Mouse (Mus musculus) brain, embryonic 14.5 days (tissue): Measurements from ENCODE around the gene Cckar.

Experiments used
- CTCF ChIP-seq: fragments of 200-500 bp; IDR thresholded peaks from 2 replicates; pipeline ENCODE4 v1.5.1; 2012; ENCODE audit warnings: inconsistent platforms, mild to moderate bottlenecking, moderate library complexity, borderline replicate concordance; ENCODE audit not compliant: insufficient read depth, insufficient read length; ENCODE audit errors: extremely low read depth
- POLR2A ChIP-seq: fragments of 200-500 bp; IDR thresholded peaks from 2 replicates; pipeline ENCODE4 v1.6.1; 2012; ENCODE audit warnings: mild to moderate bottlenecking, inconsistent platforms, borderline replicate concordance; ENCODE audit not compliant: poor library complexity, insufficient read depth, insufficient read length, severe bottlenecking; ENCODE audit errors: extremely low read depth

DNA sequence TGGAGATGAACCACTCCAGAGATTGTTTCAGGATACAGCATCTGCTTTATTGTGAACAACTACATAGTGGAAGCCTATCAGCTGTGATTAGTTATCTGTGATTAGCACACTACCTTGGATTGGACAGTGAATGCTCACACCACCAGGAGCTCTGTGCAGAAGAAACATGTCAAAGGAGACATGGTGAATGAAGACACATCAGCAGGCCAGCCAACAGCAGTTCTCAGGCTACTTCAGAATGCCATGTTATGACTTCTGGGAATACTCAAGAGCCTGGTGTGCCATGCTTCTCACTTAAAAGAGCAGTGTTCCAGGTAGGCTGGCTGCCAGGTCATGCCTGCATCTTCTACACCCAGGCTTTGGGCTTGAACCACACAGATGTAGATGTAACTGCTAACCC is 43.8 kb downstream of the Cckar start:
- TF ChIP-seq POLR2A (no peak), CTCF (no peak)
